Mouse (Mus musculus) forebrain, embryonic 11.5 days (tissue): ENCODE measurements around the gene Cep112. TPM values are rescaled to one million over a fixed set of nuclear protein-coding genes. Genes with fewer than 3 reads are reported as not detected.

Experiments
- ATAC-seq: fragments of 200-750 bp; cut with Nextera tagmentation; replicated peaks from 2 replicates; pipeline ENCODE4 v1.8.0; 2017; ENCODE audit warnings: moderate TSS enrichment; ENCODE audit not compliant: low FRiP score
- DNase-seq: peaks from one replicate; pipeline ENCODE4 v3.0.0-alpha.2; 2017; ENCODE audit warnings: low spot score
- H3K27ac ChIP-seq: fragments of 300-500 bp; sonication (generic); 2 replicates; pipeline ENCODE4 v1.5.1; 2014; ENCODE audit warnings: low read depth, low read length
- H3K27me3 ChIP-seq: fragments of 300-500 bp; sonication (generic); 2 replicates; pipeline ENCODE4 v1.6.1; 2014; ENCODE audit warnings: mild to moderate bottlenecking, low read length, mixed read lengths; ENCODE audit not compliant: control insufficient read depth, insufficient read depth
- H3K36me3 ChIP-seq: fragments of 300-500 bp; sonication (generic); 2 replicates; pipeline ENCODE4 v1.6.1; 2014; ENCODE audit warnings: mild to moderate bottlenecking, low read length, moderate library complexity, mixed read lengths; ENCODE audit not compliant: control insufficient read depth, insufficient read depth
- H3K4me1 ChIP-seq: fragments of 300-500 bp; sonication (generic); replicated peaks from 2 replicates; pipeline ENCODE4 v1.6.1; 2014; ENCODE audit warnings: low read length, mixed read lengths; ENCODE audit not compliant: control insufficient read depth, insufficient read depth
- H3K4me2 ChIP-seq: fragments of 300-500 bp; sonication (generic); 2 replicates; pipeline ENCODE4 v1.6.1; 2014; ENCODE audit warnings: low read depth, mild to moderate bottlenecking, low read length, moderate library complexity, mixed read lengths; ENCODE audit not compliant: severe bottlenecking
- H3K4me3 ChIP-seq: fragments of 300-500 bp; sonication (generic); 2 replicates; pipeline ENCODE4 v1.5.1; 2014; ENCODE audit warnings: low read depth, low read length
- H3K9ac ChIP-seq: fragments of 300-500 bp; sonication (generic); 2 replicates; pipeline ENCODE4 v1.6.1; 2014; ENCODE audit warnings: low read length
- H3K9me3 ChIP-seq: fragments of 300-500 bp; sonication (generic); 2 replicates; pipeline ENCODE4 v1.6.1; 2016; ENCODE audit warnings: low read length, mixed read lengths; ENCODE audit not compliant: control insufficient read depth
- WGBS: fragments of 180-500 bp; shearing (Covaris S2); extraction: QIAGEN DNeasy Blood & Tissue Kit; methylation state at CpG from one replicate; pipeline ENCODE4 v1.1.7; 2014; 5-methylcytosine and 5-hydroxymethylcytosine counted together
- polyA plus RNA-seq: library from polyadenylated mRNA; unstranded; fragments of >200 nt; fragmentation: Nextera tagmentation; extraction: Ambion mirVana; gene quantifications from 2 replicates; pipeline ENCODE4 v1.2.1, GENCODE M21; 2014

The Cep112 gene
- polyA plus RNA-seq, 1 experiment from 2014 or later = 16.9 TPM

DNA sequence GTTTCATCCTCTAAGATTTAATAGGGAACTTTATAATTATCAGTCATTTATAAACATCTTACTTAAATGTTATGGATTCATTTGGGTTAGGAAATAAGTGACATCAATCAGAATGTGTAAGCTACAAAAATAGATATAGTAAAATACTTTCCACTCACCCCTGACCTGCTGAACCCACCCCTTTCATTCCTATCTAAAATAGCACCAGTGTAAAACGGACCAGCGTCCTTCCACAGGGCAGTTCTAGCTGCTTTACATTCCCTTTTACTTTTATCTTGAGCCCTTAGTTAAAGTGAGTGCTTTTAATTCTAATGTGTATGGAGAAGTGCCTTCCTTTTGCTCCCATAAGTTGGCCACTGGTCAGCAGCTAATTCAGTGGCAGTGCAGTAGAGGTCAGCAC, 230.6 kb downstream of the Cep112 start:
- Histone ChIP-seq H3K27ac (no peak overlapping the region), H3K27me3 (no peaks in the 10 kb centered on the region), H3K9me3 (no peaks in the 10 kb centered on the region), H3K4me2 (no peak overlapping the region), H3K9ac (no peak overlapping the region), H3K36me3 (no peaks in the 10 kb centered on the region), H3K4me3 (no peak overlapping the region), H3K4me1 (no peaks in the 10 kb centered on the region)
- DNase-seq (no peak), ATAC-seq (no peak)
- 84% methylated on average over 2 of the region's 2 CpGs for WGBS

DNA sequence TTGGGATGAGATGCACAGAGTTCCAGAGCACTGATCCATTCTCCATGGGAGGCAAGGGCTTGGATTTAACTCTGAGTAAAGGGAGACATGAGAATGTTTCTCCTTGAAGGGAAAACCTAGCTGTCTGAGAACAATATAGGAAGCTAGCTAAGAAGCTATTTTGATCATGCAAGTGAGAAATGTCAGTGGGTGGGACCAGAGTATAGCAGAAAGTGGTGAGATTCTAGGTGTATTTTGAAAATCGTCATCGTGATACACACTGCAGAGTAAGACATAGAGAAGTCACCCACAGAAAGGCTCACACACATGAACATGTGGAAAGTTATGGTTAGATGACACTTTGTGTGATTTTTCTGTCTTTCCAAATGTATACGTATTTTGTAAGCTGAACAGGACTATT, 257.0 kb downstream of the Cep112 start:
- H3K9me3 ChIP-seq = no peaks in the 10 kb centered on the region
- H3K27ac ChIP-seq = no peak overlapping the region
- WGBS = 97% methylated on average over 3 of the region's 3 CpGs
- no peak for ATAC-seq
- no peaks in the 10 kb centered on the region for H3K27me3 ChIP-seq
- H3K4me1 ChIP-seq = no peaks in the 10 kb centered on the region
- H3K9ac ChIP-seq = no peak overlapping the region
- no peak for DNase-seq
- no peak overlapping the region for H3K4me3 ChIP-seq
- no peaks in the 10 kb centered on the region for H3K36me3 ChIP-seq
- no peak overlapping the region for H3K4me2 ChIP-seq

DNA sequence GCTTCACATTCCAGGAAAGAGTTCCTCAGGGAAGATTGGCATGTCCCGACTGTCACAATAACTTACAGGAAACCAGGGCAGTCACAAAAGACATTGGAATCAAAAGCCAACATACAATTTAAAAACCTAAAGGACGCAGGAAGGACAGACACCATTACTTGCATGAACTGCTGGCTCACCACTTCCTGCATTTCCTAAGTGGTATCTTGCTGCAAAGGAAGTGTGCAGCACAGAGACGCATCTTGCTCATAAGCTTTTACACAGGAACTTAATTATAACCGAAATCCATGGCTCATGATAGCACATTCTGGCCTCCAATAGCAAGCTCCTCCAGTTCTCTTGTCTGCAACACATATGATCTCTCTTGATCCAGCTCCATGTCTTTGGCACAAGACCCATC, 271.6 kb downstream of the Cep112 start:
- no peak overlapping the region for H3K9ac ChIP-seq
- H3K27me3 ChIP-seq = no peaks in the 10 kb centered on the region
- no peaks in the 10 kb centered on the region for H3K4me1 ChIP-seq
- 88% methylated on average over 4 of the region's 4 CpGs for WGBS
- DNase-seq (no peak), ATAC-seq (no peak)
- no peak overlapping the region for H3K4me3 ChIP-seq
- H3K4me2 ChIP-seq = no peak overlapping the region
- no peaks in the 10 kb centered on the region for H3K36me3 ChIP-seq
- no peaks in the 10 kb centered on the region for H3K9me3 ChIP-seq
- no peak overlapping the region for H3K27ac ChIP-seq

- DNase-seq (peak; percentile 50), ATAC-seq (0 out of 2 replicates have a peak, but pooled peaks have one; percentile 46)
- H3K4me3 ChIP-seq = no peak overlapping the region
- no peaks in the 10 kb centered on the region for H3K27me3 ChIP-seq
- 59% methylated on average over 7 of the region's 7 CpGs for WGBS
- no peaks in the 10 kb centered on the region for H3K36me3 ChIP-seq
- H3K9ac ChIP-seq = no peak overlapping the region
- no peak overlapping the region for H3K4me2 ChIP-seq
- no peak overlapping the region for H3K27ac ChIP-seq
- H3K9me3 ChIP-seq = no peaks in the 10 kb centered on the region
- no peaks in the 10 kb centered on the region for H3K4me1 ChIP-seq
These were observed 327.3 kb downstream of the Cep112 start for GRCm38 (mm10) chr11:108752301-108752700.

DNA sequence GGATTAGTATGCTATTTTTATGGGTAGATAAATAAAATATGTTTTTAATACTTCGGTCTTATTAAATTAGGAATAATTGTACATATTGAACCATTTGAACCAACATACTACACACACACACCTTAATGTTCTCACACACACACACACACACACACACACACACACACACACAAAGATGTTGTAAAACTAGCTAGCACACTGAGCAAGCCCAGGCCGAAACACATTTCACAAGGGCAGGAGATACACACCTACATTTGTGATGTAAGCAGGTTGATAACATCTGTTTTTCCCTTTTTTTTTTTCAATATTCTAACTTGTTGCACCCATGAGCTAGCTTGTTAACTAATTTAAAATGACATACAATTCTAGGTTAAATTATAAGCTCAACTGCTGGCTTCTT, 327.8 kb downstream of the Cep112 start:
- H3K4me1 ChIP-seq = no peaks in the 10 kb centered on the region
- 95% methylated on average over 2 of the region's 2 CpGs for WGBS
- no peak overlapping the region for H3K27ac ChIP-seq
- H3K27me3 ChIP-seq = no peaks in the 10 kb centered on the region
- no peaks in the 10 kb centered on the region for H3K9me3 ChIP-seq
- DNase-seq = no peak
- no peaks in the 10 kb centered on the region for H3K36me3 ChIP-seq
- H3K4me3 ChIP-seq = no peak overlapping the region
- H3K9ac ChIP-seq = no peak overlapping the region
- no peak for ATAC-seq
- H3K4me2 ChIP-seq = no peak overlapping the region

DNA sequence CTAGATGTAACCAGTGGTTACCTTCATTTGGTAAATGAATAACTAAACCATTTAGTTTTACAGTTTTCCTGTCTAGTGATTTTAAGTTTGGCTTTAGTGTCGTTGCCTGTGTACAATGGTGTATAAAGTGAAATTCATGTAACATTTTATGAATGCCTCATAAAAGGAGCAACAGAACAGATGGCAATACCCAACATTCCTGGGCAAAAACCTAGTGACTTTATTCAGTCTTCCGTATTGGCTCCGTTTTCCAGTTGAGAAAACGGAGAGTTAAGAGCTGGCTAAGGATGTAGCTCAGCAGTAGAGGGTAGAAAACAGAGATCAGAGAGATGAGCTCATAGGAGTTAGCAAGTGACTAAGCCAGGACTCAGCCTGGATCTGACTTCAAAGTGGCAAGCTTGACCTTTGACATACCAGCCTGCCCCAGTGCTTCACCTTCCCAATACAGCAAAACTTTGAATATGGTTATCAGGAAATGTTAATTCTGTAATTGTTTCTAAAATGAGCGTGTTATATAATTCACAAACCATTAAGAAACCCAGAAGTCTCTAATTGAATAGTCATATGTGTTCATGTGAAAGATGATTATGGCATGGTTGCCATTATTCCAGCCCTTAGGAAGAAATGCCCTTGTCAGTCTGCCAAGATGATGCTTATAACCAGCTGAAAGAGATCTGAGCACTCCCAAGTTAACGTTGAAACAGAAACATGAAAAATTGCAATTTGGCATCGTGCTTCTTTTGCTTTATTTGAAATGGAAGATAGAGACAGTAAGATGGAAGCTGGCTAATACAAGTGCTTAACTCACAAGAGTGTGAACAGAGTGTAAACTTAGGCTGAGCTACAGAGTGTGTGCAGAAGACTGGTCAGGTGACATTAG, 328.6 kb downstream of the Cep112 start:
- ATAC-seq (no peak), DNase-seq (no peak)
- H3K4me3 ChIP-seq = no peak overlapping the region
- H3K4me1 ChIP-seq = no peaks in the 10 kb centered on the region
- no peaks in the 10 kb centered on the region for H3K36me3 ChIP-seq
- H3K4me2 ChIP-seq = no peak overlapping the region
- 86% methylated on average over 7 of the region's 7 CpGs for WGBS
- H3K27ac ChIP-seq = no peak overlapping the region
- H3K27me3 ChIP-seq = no peaks in the 10 kb centered on the region
- H3K9me3 ChIP-seq = no peaks in the 10 kb centered on the region
- H3K9ac ChIP-seq = no peak overlapping the region

GRCm38 (mm10) chr11:108757211-108757610, 332.2 kb downstream of the Cep112 start:
- no peak overlapping the region for H3K27ac ChIP-seq
- ATAC-seq (no peak), DNase-seq (no peak)
- no peak overlapping the region for H3K4me2 ChIP-seq
- no peaks in the 10 kb centered on the region for H3K27me3 ChIP-seq
- H3K36me3 ChIP-seq = no peaks in the 10 kb centered on the region
- no peaks in the 10 kb centered on the region; the same call in 1 of the 2 replicates for H3K9me3 ChIP-seq
- H3K4me1 ChIP-seq = no peaks in the 10 kb centered on the region
- H3K9ac ChIP-seq = no peak overlapping the region
- 92% methylated on average over 2 of the region's 2 CpGs for WGBS
- no peak overlapping the region for H3K4me3 ChIP-seq

DNA sequence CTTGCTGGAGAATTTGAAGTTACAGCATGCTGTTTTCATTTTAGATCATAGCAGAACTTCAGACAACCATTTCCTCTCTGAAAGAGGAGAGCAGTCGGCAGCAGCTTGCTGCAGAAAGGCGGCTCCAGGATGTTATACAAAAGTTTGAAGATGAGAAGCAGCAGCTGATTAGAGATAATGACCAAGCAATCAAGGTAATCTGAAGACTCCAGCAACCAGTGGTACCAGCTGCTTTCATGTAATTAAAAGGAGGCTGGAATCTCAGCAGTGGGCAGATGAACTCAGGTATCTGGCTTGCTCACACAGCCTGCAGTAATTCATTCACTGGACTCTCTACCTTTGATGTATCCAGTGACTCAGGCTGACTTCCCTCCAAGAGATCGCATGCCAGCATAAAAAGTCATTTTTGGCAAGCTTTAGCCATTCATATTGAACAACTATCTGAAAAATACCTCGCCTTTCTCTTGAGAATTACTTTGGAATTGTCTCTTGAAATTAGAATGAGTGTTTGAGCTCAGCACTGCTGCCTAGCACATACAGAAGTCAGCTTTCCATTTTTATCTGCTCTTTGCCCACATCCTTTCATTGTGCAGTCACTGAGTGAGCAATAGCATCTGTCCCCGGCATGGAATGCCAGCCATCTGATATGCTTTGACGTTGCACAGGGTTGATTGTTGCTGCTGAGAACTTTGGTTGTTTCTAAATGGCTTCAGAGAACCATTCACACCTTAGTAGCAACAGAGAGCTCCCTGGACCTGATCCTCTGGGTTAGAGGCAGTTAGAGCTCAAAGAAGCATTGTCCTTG, 332.8 kb downstream of the Cep112 start:
- H3K9me3 ChIP-seq = no peaks in the 10 kb centered on the region; the same call in 1 of the 2 replicates
- no peak overlapping the region for H3K27ac ChIP-seq
- H3K36me3 ChIP-seq = no peaks in the 10 kb centered on the region
- no peaks in the 10 kb centered on the region for H3K27me3 ChIP-seq
- no peak overlapping the region for H3K4me2 ChIP-seq
- no peaks in the 10 kb centered on the region for H3K4me1 ChIP-seq
- H3K4me3 ChIP-seq = no peak overlapping the region
- no peak for ATAC-seq
- no peak for DNase-seq
- WGBS = 69% methylated on average over 6 of the region's 6 CpGs
- no peak overlapping the region for H3K9ac ChIP-seq
